Mouse (Mus musculus): ENCODE results near the gene Eno1.

Gene Eno1

DNA sequence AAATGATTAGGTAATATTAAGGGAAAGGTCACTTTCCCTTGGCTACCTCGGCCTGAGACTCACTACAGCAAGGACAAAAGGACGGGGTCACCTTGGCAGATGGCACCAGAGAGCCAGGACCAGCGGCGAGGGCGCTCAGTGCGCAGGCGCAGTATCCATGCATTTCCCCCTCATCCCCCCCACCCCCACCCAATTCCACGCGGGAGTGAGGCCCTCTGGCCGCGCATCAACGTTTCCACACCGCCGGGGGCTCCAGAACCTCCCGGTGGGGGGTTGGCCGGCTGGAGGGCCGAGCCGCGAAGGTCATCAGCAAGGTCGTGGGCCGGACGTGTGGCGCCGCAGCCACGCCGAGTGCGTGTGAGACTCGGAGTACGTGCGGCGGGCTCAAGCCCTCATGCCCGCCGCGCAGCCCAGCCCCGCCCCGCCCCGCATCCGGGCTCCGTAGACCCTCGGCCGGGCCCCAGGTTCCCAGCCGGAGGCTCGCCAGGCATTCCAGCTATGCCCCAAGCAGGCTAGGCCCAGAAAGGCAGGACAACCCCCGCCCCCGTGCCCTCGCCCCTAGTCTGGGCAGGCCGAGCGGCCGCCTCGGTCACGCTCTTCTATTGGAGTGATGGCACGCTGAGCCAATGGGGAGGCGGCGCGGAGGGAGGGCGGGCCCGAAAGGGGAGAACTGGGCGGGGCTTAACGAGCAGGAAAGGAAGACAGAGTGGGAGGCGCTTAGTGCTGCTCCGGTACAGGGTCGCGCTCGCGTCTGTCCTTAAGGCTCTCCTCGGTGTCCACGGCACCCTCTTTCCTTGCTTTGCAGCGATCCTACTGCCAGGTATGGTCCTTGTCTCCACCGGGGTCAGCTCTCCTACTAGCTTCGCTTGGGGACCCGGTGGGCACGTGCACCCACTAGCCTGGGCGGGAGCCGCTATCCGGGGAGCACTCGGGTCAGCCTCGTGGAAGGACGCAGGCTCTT lies at the start of gene Eno1:
Gene Eno1, plus strand, starts transcription at position 201 of the 961 bp plus-strand sequence.
- peak; percentile 98 for DNase-seq (ENCODE audit: low read depth, low spot score)

DNA sequence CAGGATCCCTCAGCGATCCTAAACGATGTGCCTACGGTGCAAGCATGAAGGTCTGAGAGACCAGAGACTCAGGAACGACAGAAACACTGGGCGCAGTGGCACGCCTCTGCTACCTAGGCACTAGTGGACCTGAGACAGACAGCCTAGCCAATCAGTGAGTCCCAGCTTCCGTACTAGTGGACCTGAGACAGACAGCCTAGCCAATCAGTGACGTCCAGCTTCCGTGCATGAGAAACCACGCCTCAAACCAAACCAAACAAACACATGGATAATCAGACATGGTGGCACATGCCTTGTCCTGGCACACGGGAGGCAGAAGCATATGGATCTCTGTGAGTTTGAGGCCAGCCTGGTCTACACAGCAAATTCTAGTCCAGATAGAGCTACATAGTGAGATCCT lies 48.3 kb upstream of the Eno1 start:
- DNase-seq (ENCODE audit: low read depth, low spot score) = peak; percentile 53

DNA sequence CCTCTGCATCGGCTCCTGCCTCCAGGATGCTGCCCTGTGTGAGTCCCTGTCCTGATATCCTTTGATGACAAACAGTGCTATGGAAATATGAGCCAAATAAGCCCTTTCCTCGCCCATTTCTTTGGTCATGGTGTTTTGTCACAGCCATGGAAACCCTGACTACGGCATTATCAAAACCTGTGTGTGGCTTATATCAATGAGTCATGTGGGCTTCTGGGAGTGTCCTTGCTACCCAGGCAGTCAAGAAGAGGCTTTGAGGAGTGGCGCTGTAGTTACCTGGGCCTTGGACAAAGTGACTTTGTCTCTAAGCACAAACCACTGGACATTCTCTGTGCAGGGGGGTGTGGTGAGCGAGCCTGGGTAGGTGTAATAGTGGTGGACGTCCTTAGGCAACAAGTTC lies 44.3 kb upstream of the Eno1 start:
- no peak for DNase-seq (ENCODE audit: low read depth, low spot score)

DNA sequence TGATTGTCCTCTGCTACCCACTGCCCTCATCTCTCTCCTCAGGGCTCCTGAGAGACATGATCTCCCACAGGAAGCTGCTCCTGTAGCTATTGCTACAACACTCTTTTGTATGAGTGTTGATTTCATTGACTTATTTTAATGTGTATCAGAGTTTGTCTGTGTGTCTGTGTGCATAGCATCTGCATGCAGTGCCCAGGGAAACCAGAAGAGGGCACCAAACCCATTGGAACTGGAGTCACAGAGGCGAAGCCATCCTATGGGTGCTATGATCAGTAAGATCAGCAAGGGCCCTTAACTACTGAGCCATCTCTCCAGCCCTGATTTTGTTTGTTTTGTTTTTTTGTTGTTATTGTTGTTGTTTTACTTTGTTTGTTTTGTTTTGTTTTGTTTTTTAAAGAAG lies 42.6 kb upstream of the Eno1 start:
- peak; percentile 73 for DNase-seq (ENCODE audit: low read depth, low spot score)

DNA sequence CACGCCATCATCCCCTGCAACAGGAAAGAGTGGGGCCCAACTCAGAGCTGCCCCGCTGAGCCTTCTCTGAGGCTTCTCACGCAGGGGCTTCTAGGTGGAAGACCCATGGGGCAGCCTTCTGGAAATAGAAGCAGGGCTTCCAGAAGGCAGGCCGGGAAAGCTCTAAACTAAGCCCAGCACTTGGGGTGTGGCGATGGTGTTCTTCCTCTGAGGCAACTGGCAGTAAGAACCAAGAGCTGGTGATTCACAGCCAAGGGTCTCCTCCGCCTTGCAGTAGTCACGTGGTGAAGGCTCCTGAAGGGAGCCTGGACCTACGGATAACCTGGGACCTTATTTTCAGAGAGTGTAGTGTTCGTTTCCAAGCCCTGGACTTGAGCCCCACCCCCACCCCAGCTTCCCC lies 38.3 kb upstream of the Eno1 start:
- DNase-seq (ENCODE audit: low read depth, low spot score) = no peak

DNA sequence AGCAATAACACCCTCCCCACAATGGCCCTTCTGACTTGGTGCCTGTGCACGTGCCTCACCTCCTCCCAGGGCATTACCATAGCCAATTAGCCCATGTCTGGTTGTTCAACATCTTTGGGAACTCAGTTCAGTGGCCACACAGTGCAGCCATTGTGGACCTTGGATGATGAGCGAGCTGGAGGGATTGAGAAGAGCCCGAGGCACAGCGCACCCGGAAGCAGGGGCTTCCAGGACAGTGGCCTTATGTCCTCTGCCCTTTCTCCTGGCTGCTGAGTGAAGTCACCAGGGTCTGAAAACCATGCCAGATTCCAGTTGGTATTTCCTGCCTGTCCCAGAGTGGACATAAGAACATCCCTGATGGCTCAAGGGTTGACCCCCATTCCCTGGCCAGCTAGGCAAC lies 35.3 kb upstream of the Eno1 start, which contains the start of gene Car6:
Gene Car6, minus strand, starts transcription at position 101 of the 400 bp plus-strand sequence.
- no peak for DNase-seq (ENCODE audit: low read depth, low spot score)

DNA sequence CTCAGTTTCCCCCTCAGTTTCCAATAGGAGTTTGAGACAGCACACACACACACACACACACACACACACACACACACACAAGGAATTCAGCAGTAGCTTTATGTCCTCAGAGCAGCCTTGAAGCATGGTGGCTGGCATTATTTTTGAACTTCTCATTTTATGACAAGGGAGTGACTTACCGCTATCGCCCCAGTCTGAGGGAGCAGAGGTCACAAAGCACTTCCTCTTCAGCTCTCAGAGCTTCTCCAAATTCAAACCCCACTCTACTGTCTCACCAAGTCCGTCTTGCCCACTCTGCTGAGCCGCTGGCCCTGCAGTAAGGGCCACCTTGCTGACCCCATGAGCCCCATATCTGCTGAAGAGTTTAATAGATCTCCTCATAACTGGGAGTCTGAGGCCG lies 33.8 kb upstream of the Eno1 start:
- DNase-seq (ENCODE audit: low read depth, low spot score) = no peak

DNA sequence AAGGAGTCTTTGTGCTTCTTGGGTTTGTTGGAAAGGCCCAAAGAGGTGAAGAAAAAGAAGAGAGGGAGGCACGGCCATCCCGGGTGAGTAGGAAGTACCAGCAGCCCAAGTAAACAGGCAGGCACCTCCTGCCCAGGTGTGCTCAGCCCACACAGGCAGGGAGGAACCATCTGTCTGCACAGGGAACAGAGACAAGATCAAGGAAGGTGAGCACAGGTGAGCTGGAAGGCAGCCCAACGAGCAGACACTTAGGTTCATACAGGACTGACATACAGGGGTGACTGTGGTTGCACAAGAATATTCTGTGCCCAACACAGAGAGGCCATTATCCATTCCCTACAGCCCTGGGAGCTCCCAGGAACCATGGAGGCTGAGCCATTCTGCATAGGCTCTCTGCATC lies 31.6 kb upstream of the Eno1 start:
- no peak for DNase-seq (ENCODE audit: low read depth, low spot score)

DNA sequence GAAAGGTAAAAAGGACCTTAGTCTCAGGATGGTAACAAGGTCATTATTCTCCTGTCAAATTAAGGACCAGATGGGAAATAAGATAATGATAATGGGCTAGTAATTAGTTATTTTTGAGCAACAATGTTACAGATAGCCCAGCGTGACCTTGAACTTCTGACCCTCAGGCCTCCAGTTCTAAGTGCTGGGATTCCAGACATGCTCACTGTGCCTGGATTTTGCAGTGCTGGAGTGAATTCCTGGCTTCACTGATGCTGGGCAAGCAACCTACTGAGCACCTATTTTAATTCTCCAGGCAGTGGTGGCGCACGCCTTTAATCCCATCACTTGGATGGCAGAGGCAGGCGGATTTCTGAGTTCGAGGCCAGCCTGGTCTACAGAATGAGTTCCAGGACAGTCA lies 26.8 kb upstream of the Eno1 start:
- peak; percentile 69 for DNase-seq (ENCODE audit: low read depth, low spot score)

DNA sequence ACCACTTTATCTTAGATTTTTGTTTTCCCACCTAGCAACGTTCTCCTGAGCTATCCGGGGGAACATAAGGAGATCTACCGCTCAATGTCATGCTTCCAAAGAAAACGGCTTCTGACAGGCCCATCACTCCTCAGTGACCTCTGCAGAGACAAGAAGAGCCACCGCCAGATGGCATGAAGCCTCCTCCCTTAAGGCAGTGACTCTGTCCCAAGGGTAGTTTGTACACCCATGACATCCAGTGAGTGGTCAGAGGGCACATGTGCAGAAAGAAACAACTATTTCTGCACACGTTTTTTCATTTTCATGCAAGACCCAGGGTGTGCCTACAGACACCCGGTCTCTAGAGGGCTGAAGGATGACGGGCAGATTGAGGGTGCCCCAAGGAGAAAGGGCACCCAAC lies 26.2 kb upstream of the Eno1 start:
- DNase-seq (ENCODE audit: low read depth, low spot score) = no peak

DNA sequence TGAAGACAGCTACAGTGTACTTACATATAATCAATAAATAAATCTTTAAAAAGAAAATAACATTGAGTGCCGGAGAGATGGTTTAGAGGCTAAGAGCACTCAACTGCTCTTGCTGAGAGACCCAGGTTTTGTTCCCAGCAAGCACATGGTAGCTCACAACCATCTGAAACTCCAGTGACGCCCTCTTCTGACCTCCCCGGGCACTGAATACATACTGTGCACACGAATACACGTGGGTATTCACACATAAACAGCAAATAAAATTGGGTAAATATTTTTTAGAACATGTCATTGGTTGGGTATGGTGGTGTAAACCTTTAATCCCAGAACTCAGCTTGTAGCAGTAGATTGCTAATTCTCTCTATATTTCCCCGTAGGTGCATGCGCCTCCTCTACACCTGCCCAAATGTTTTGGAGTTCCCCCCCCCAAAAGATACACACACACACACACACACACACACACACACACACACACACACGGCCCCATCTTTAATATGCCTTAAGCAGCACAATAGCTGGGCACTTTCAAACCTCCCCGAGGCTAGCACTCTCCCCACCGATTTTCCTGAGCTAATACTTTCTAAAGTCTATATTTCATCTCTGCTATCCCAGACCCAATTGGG lies 24.5 kb upstream of the Eno1 start:
- no peak for DNase-seq (ENCODE audit: low read depth, low spot score)

DNA sequence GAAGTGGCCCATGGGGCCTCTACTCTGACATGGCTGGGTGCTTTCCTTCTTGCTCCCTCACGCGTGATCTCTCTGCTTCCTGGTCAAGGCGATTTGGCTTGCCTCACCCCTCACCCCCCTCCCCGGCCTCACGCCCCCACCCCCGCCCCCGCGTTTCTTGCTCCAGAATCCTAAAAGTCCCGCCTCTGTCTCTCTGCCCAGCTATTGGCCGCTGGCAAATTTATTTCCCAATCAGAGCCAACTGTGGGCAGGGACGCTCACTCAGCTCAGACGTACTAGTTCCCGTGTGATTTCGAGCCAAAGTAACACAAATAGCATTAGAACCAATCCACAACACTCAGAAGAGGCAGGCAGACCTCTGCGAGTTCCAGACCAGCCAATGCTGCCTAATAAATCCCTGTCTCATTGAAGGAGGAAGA lies 24.0 kb upstream of the Eno1 start:
- DNase-seq (ENCODE audit: low read depth, low spot score) = peak; percentile 94

DNA sequence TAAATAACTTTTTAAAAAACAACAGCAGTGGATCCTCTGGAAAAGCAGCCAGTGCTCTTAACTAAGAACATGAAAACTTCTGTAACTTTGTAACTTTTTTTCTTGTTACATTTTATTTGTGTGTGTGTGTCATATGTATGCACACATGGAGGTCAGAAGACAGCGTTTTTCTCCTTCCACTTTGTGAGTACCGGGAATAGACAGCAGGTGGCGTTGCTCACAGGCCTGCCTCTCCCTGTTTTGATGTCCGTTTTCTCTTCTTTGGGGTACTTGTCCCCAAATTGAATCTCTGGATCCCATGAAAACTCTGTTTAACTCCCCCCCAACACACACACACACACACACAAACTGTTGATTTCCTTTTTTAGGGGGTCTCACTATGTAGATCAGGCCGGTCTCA lies 22.6 kb upstream of the Eno1 start:
- DNase-seq (ENCODE audit: low read depth, low spot score) = peak; percentile 58

DNA sequence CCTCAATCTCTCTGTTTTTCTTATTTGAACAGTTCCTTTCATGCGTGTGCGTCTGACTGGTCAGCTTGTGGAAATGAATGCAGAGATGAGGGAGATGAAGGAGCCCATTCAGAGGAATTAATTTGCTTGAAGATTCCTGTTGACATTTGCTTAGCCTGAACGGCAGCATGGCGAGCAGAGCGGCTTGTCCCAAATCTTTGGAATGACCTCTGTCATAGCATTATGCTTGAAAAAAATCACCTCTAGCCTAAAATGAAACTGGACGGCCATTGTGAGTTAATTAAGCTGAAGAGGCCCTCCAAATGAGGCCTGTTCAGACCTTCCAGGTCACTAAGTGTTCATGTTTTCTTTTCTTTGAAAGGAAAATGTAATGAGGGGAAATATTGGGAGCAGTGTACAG lies 20.1 kb upstream of the Eno1 start:
- DNase-seq (ENCODE audit: low read depth, low spot score) = no peak

DNA sequence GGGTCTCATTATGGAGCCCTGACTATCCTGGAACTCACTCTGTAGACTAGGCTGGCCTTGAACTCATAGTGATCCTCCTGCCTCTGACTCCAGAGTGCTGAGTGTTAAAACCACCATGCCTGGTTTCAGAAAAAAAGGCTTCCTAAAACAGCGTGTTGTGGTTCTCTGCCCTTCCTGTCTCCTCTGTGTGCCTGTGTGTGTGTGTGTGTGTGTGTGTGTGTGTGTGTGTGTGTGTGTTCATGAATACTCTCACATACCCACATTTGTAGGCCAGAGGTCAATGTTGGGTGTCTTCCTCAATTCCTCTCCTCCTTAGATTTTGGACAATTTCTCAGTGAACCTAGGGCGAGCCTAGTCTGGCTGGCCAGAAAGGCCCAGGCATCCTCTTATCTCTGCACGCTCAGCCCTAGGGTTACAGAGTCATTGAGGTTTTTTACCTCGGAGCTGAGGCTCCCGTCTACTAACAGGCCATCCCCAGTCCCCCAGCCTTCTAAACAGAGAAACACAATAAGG lies 19.4 kb upstream of the Eno1 start:
- DNase-seq (ENCODE audit: low read depth, low spot score) = no peak

DNA sequence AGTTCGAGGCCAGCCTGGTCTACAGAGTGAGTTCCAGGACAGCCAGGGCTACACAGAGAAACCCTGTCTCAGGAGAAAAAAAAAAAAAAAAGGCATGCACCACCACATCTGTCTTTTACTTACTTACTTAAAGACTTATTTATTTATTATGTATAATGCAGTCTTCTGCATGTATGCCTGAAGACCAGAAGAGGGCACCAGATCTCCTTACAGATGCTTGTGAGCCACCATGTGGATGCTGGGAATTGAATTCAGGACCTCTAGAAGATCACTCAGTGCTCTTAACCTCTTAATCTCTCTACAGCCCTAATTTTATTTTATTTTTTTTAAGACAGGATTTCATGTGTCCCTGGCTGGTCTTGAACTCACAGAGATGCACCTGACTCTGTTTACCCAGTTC lies 18.6 kb upstream of the Eno1 start:
- DNase-seq (ENCODE audit: low read depth, low spot score) = peak; percentile 69

DNA sequence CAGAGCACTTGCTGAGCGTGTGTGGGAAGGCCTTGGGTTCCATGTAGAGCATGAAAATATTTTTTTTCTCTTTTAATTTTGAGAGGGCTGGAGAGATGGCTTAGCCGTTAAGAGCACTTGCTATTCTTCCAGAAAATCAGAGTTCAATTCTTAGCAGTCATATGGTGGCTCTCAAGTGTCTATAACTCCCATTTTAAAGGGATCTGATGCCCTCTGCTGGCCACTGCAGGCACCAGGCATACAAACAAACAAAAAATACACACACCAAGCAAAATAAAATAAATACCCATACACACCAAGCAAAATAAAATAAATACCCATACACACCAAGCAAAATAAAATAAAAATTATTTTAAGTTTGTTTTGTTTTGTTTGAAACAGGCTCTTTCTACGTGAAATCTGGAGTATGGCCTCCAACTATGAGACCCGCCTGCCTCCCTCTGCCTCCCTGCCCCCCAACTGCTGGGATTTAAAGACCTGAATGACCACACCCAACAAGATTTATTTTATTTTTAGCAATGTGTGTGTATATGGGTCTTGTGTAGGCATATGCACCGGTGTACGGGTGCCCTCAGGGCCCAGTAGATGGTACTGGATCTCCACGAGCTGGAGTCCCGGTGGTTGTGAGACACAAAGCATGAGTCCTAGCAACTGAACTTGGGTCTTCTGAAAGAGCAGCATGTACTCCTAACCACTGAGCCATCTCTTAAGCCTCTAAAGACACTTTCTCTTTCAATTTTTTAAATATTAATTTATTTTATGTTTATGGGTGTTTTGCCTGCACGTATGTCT lies 16.8 kb upstream of the Eno1 start:
- DNase-seq (ENCODE audit: low read depth, low spot score) = peak; percentile 49

DNA sequence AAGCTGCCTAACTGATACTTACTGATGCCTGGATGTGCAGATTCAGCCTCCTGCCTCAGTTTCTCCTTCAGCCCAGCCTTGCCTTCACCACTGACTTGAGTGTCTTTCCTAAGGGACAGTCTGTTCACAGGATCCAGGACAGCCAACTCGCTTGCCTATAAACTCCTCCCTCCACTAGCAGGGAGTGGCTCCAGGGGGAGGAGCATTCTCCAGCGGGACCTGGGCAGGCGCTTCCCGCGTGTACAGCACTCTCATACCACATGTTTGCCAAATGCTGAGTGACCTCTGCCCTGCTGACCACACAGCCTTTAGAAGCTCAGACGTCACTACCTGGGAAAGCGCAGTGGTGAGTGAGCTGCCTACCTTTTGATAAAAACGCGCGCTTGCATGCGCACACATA lies 15.9 kb upstream of the Eno1 start:
- DNase-seq (ENCODE audit: low read depth, low spot score) = peak; percentile 73

DNA sequence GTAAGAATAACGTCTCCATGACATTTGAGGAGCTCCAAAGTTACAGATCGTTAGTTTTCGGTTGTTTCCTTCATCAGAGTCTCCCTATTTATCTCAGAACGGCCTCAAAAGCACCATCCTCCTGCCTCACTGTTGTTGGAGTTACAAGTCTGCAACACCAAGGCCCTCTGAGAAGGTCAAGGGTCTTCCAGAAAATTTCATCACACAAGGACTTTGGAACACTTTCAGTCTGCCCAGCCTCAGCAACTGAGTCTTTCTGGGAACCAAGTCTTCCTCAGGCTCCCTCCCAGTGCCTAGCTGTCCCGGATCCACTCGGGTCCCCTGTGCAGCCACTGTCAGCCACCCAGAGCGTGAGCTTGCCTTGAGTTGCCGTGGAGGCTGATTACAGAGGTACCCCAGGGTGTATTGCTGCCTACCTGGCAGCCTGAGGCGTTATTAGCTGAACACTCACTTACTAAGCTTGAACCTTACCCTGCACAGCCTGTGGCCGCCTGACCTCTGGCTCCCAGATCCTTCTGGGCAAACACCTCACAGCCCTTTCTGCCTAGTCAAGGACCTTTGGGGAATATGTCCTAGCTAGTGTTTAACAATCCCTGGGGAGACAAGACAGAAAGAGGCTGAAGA lies 15.4 kb upstream of the Eno1 start:
- no peak for DNase-seq (ENCODE audit: low read depth, low spot score)

DNA sequence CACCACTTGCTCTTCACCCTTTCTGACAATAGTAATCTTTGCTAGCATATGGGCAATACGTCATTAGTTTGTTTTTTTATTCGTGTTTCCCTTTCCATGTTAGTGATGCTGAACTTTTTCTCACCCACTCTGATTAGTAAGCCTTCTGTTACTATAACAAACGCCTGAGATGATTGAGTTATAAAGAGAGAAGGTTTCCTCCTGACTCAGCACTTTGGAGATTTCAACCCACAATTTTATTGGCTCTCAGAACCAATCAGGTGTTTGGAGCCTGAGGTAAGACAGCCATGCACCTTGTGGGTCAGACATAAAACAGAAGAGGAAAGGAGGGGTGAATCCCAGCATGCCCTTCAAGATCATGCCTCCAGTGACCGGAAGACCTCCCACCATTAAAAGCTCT lies 12.7 kb upstream of the Eno1 start:
- no peak for DNase-seq (ENCODE audit: low read depth, low spot score)

DNA sequence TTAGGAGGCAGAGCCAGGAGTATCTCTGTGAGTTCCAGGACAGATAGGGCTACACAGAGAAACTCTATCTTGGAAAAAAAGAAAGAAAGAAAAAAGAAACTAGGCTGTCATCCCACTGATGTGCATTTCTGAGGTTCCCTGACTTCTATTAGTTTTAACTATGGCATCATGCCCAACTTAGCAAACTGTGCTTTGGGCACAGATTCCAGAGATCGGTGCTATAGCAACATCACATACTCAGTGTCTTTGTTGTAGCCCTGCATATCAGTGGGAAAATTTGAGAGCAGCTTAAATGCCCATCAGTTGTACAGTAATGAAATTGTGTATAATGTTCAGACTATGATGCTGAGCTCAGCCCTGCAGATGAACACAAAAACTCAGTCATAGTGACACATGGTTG lies 10.8 kb upstream of the Eno1 start:
- DNase-seq (ENCODE audit: low read depth, low spot score) = no peak
